Mouse (Mus musculus): ENCODE results near the gene Pck1. TPM values are rescaled to one million over a fixed set of nuclear protein-coding genes. Genes with fewer than 3 reads are reported as not detected.
A peak's percentile ranks its signal among the peaks of the same experiment; 100 is the strongest.
"Not testable (repeated sequence)": the region's sequence is repeated elsewhere in the genome, so short reads cannot be mapped to it uniquely, and the experiment has no call there.

Pck1 gene
- polyA plus RNA-seq (2012; rRNA removed) = 6.6 and 48.2 TPM in 2 replicates

GRCm38 (mm10) chr2:173152436-173153151 is at the start of gene Pck1:
TSS of gene Pck1 (plus strand) at chr2:173153048.
- peak; percentile 93 for DNase-seq (ENCODE audit: low read depth, low spot score)
- 19% methylated on average over 13 of the region's 13 CpGs for WGBS

- DNase-seq (ENCODE audit: low read depth, low spot score) = no peak
- 77% methylated on average over 9 of the region's 9 CpGs for WGBS
Observed at GRCm38 (mm10) chr2:173106409-173106808, 46.4 kb upstream of the Pck1 start.

- 14% methylated on average over 14 of the region's 14 CpGs for WGBS
- peak; percentile 61 for DNase-seq (ENCODE audit: low read depth, low spot score)
Observed at GRCm38 (mm10) chr2:173106889-173107785, 45.7 kb upstream of the Pck1 start.

- DNase-seq (ENCODE audit: low read depth, low spot score) = no peak
- 32% methylated on average over 6 of the region's 6 CpGs for WGBS
Observed at GRCm38 (mm10) chr2:173108509-173109190, 44.2 kb upstream of the Pck1 start.

GRCm38 (mm10) chr2:173109510-173109909 is 43.3 kb upstream of the Pck1 start:
- 94% methylated on average over 7 of the region's 7 CpGs for WGBS

GRCm38 (mm10) chr2:173110571-173110970 is 42.3 kb upstream of the Pck1 start:
- DNase-seq (ENCODE audit: low read depth, low spot score) = no peak
- WGBS = 93% methylated on average over 9 of the region's 9 CpGs

More at GRCm38 (mm10) chr2:173109510-173109909, 43.3 kb upstream of the Pck1 start:
- no peak for DNase-seq (ENCODE audit: low read depth, low spot score)

- WGBS = 63% methylated on average over 3 of the region's 3 CpGs
Observed at GRCm38 (mm10) chr2:173113796-173114195, 39.1 kb upstream of the Pck1 start.

GRCm38 (mm10) chr2:173119023-173119944 is 33.6 kb upstream of the Pck1 start, which contains the start of gene Ctcfl:
TSS of gene Ctcfl (minus strand) at chr2:173119525.
- whole genome bisulfite sequencing = 85% methylated on average over 35 of the region's 35 CpGs
- no peak for DNase-seq (ENCODE audit: low read depth, low spot score)

More at GRCm38 (mm10) chr2:173113796-173114195, 39.1 kb upstream of the Pck1 start:
- DNase-seq (ENCODE audit: low read depth, low spot score) = not testable (repeated sequence)

- WGBS = 59% methylated on average over 4 of the region's 4 CpGs
Observed at GRCm38 (mm10) chr2:173120117-173120516, 32.7 kb upstream of the Pck1 start.

GRCm38 (mm10) chr2:173124022-173124735 is 28.7 kb upstream of the Pck1 start:
- no peak for DNase-seq (ENCODE audit: low read depth, low spot score)
- WGBS = 79% methylated on average over 7 of the region's 7 CpGs

More at GRCm38 (mm10) chr2:173120117-173120516, 32.7 kb upstream of the Pck1 start:
- not testable (repeated sequence) for DNase-seq (ENCODE audit: low read depth, low spot score)

- no peak for DNase-seq (ENCODE audit: low read depth, low spot score)
- 61% methylated on average over 4 of the region's 4 CpGs for WGBS
Observed at GRCm38 (mm10) chr2:173126386-173126785, 26.5 kb upstream of the Pck1 start.

GRCm38 (mm10) chr2:173129111-173129510 is 23.7 kb upstream of the Pck1 start:
- WGBS = 53% methylated on average over 2 of the region's 2 CpGs
- no peak for DNase-seq (ENCODE audit: low read depth, low spot score)

GRCm38 (mm10) chr2:173132262-173132661 is 20.6 kb upstream of the Pck1 start:
- DNase-seq (ENCODE audit: low read depth, low spot score) = no peak
- WGBS = 86% methylated on average over 13 of the region's 13 CpGs

GRCm38 (mm10) chr2:173132794-173133300 is 20.0 kb upstream of the Pck1 start:
- WGBS = 85% methylated on average over 8 of the region's 8 CpGs

GRCm38 (mm10) chr2:173134695-173135094 is 18.2 kb upstream of the Pck1 start:
- WGBS = 54% methylated on average over 9 of the region's 9 CpGs
- no peak for DNase-seq (ENCODE audit: low read depth, low spot score)

More at GRCm38 (mm10) chr2:173132794-173133300, 20.0 kb upstream of the Pck1 start:
- no peak for DNase-seq (ENCODE audit: low read depth, low spot score)

- 61% methylated on average over 15 of the region's 15 CpGs for WGBS
- no peak for DNase-seq (ENCODE audit: low read depth, low spot score)
Observed at GRCm38 (mm10) chr2:173138323-173139239, 14.3 kb upstream of the Pck1 start.

- DNase-seq (ENCODE audit: low read depth, low spot score) = no peak
- 70% methylated on average over 11 of the region's 11 CpGs for WGBS
Observed at GRCm38 (mm10) chr2:173143611-173144010, 9.2 kb upstream of the Pck1 start.
